Comparison of ENCODE assay signal across 23 mouse cellular contexts in the genomic region with DNA sequence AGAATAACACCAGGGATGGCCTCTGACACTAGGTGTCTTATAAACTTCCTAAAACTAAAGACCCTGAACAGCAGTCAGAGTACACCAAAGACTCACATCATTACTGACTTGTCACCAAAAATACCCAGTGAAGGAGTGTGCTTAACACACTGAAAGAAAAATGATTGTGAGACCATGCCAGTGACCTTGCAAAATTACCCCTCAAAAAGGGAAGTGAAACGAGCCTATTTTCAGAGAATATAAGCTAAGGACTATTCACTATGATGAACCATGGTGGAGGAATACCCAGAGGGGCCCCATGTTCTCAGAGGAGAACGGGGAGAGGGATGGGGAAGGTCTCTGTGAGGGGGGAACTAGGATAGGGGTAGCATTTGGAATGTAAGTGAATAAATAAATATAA.
DNase-seq lines count a peak whose midpoint lies in the region; ATAC-seq and TF ChIP-seq lines count a peak whose summit lies in the region.
"Had no signal": no experiment of that assay in that cellular context is flagged by ENCODE, and none has a peak within 500 bp of the region (broad histone marks: within the 10 kb centered on the region; RNA-seq: fewer than 3 reads in every experiment).

No protein-coding gene starts in this region.

- no peak for TF ChIP-seq POLR2A in CH12.LX (IDR thresholded peaks at IDR 0.05; ENCODE audit: low read depth, low read length)
- no peak for TF ChIP-seq POLR2A in thymus, adult 2 months (IDR thresholded peaks at IDR 0.05; ENCODE audit: control insufficient read depth, extremely low read depth, insufficient read depth, low read length, poor library complexity)

- peak; percentile 0 for DNase-seq in CH12.LX (ENCODE audit: extremely low read depth)
- no peak for DNase-seq in yolk sac, embryonic 10.5 days (ENCODE audit: low spot score)
- no peak for DNase-seq in cerebellum, postnatal 25 days
- DNase-seq in thymus, adult 2 months, result no peak
- DNase-seq: adrenal gland, postnatal 10 days; adrenal gland, postnatal 36 days; cerebellum, adult 11 months; cerebellum, adult 2 months; cerebellum, adult 9-11 months; cerebellum, postnatal 36 days; gastrocnemius, postnatal 25 days; heart, adult 2 months had no signal

- no peaks in the 10 kb centered on the region for H3K27me3 ChIP-seq in CH12.LX (replicated peaks)
- H3K27me3 ChIP-seq in thymus, adult 2 months (ENCODE audit: control insufficient read depth, insufficient read depth, low read length), result no peaks in the 10 kb centered on the region
- H3K27me3 ChIP-seq: forebrain, embryonic 12.5 days; forebrain, embryonic 15.5 days; hindbrain, embryonic 13.5 days; intestine, embryonic 15.5 days; Patski had no signal

- TF ChIP-seq CTCF in CH12.LX (conservative IDR thresholded peaks at IDR 0.05 in 1 of 2, IDR thresholded peaks at IDR 0.05 in 1 of 2; ENCODE audit: low read depth in 2 of 2, low read length in 2 of 2), result no peak
- TF ChIP-seq CTCF in thymus, adult 2 months (IDR thresholded peaks at IDR 0.05; ENCODE audit: borderline replicate concordance, control insufficient read depth, extremely low read depth, insufficient read depth, low read length, poor library complexity), result no peak

- no peak overlapping the region for H3K27ac ChIP-seq in CH12.LX (ENCODE audit: insufficient read depth, low read depth)
- H3K27ac ChIP-seq in thymus, adult 2 months (ENCODE audit: control insufficient read depth, insufficient read depth, low read length), result no peak overlapping the region
- H3K27ac ChIP-seq: forebrain, embryonic 12.5 days; forebrain, embryonic 15.5 days; heart, adult 2 months; hindbrain, embryonic 10.5 days; hindbrain, embryonic 13.5 days; intestine, embryonic 15.5 days had no signal

- in situ Hi-C loops in CH12.LX (cut with MboI; ENCODE audit: low pct_ligation_motif_present, low pct_unique_long_range_greater_than_20kb, low sequenced_read_pairs), result no loop called here

- WGBS in thymus, adult 2 months, result 17% methylated on average over 2 of the region's 2 CpGs

- H3K79me2 ChIP-seq in CH12.LX (replicated peaks; ENCODE audit: control insufficient read depth, extremely low read depth, insufficient read depth, poor library complexity, severe bottlenecking), result no peaks in the 10 kb centered on the region

- no peak overlapping the region for H3K4me2 ChIP-seq in CH12.LX (ENCODE audit: insufficient read depth, low read depth, poor library complexity, severe bottlenecking)
- H3K4me2 ChIP-seq: forebrain, embryonic 12.5 days; forebrain, embryonic 15.5 days; heart, embryonic 11.5 days; hindbrain, embryonic 13.5 days; intestine, embryonic 15.5 days had no signal

- H3K9ac ChIP-seq in CH12.LX (ENCODE audit: insufficient read depth, low read depth), result no peak overlapping the region
- H3K9ac ChIP-seq: forebrain, embryonic 12.5 days; forebrain, embryonic 15.5 days; hindbrain, embryonic 13.5 days; intestine, embryonic 15.5 days had no signal

- ATAC-seq in common myeloid progenitor, adult 5-6 weeks (replicated peaks; ENCODE audit: low read depth, poor library complexity, severe bottlenecking), result peak; percentile 98
- ATAC-seq in megakaryocyte, adult 5-6 weeks (ENCODE audit: poor library complexity, severe bottlenecking), result peak; percentile 87
- ATAC-seq: forebrain, embryonic 15.5 days; hindbrain, embryonic 16.5 days; intestine, embryonic 15.5 days; Patski had no signal

- TF ChIP-seq EP300 in CH12.LX (IDR thresholded peaks at IDR 0.05; ENCODE audit: low read length), result 0 out of 2 replicates have a peak, but pooled peaks have one; percentile 29

- H3K9me3 ChIP-seq in CH12.LX (replicated peaks; ENCODE audit: low read length), result peaks cover 26% of the 10 kb centered on the region
- H3K9me3 ChIP-seq: forebrain, embryonic 12.5 days; forebrain, embryonic 15.5 days; hindbrain, embryonic 10.5 days; hindbrain, embryonic 13.5 days; intestine, embryonic 15.5 days had no signal

- dilution Hi-C loops in CH12.LX (cut with MboI; ENCODE audit: extremely low pct_ligation_motif_present, extremely low pct_unique_long_range_greater_than_20kb, low sequenced_read_pairs), result no loop called here

- H3K4me1 ChIP-seq in CH12.LX (ENCODE audit: control insufficient read depth in 1 of 2, insufficient read depth in 2 of 2), result no peaks in the 10 kb centered on the region
- no peaks in the 10 kb centered on the region for H3K4me1 ChIP-seq in thymus, adult 2 months (replicated peaks; ENCODE audit: control insufficient read depth, insufficient read depth, low read length)
- H3K4me1 ChIP-seq: forebrain, embryonic 12.5 days; forebrain, embryonic 15.5 days; hindbrain, embryonic 10.5 days; hindbrain, embryonic 13.5 days; intestine, embryonic 15.5 days had no signal

- H3K4me3 ChIP-seq in CH12.LX (replicated peaks in 1 of 3; ENCODE audit: low read depth in 2 of 3, low read length in 2 of 3, poor library complexity in 1 of 3), result no peak overlapping the region
- no peak overlapping the region for H3K4me3 ChIP-seq in thymus, adult 2 months (ENCODE audit: control insufficient read depth, insufficient read depth, low read length)
- H3K4me3 ChIP-seq: forebrain, embryonic 12.5 days; forebrain, embryonic 15.5 days; heart, adult 2 months; hindbrain, embryonic 10.5 days; hindbrain, embryonic 13.5 days; intestine, embryonic 15.5 days had no signal

- H3K36me3 ChIP-seq in CH12.LX (replicated peaks in 1 of 2; ENCODE audit: control insufficient read depth in 1 of 2, insufficient read depth in 1 of 2, low read length in 1 of 2), result no peaks in the 10 kb centered on the region
- H3K36me3 ChIP-seq in thymus, adult 2 months (ENCODE audit: control insufficient read depth, insufficient read depth, low read length), result no peaks in the 10 kb centered on the region
- H3K36me3 ChIP-seq: forebrain, embryonic 12.5 days; forebrain, embryonic 15.5 days; G1E; hindbrain, embryonic 10.5 days; hindbrain, embryonic 13.5 days; intestine, embryonic 15.5 days had no signal

- no peak for TF ChIP-seq RAD21 in CH12.LX (IDR thresholded peaks at IDR 0.05; ENCODE audit: low read depth, low read length)

TF ChIP-seq in CH12.LX, 34 proteins besides CTCF, POLR2A, EP300 and RAD21:
- TF ChIP-seq ZC3H11A (IDR thresholded peaks at IDR 0.05; ENCODE audit: low read depth, low read length) (no peak), NRF1 (IDR thresholded peaks at IDR 0.05; ENCODE audit: low read depth, low read length) (no peak), POLR2AphosphoS2 (IDR thresholded peaks at IDR 0.05; ENCODE audit: low read depth, low read length) (no peak), RCOR1 (conservative IDR thresholded peaks at IDR 0.05; ENCODE audit: low read depth, low read length) (no peak), ELF1 (IDR thresholded peaks at IDR 0.05; ENCODE audit: low read depth, low read length) (no peak), MYC (IDR thresholded peaks at IDR 0.05; ENCODE audit: low read depth, low read length) (no peak), MAX (IDR thresholded peaks at IDR 0.05; ENCODE audit: low read length) (no peak)
